Mouse (Mus musculus): Measurements from ENCODE around the gene Fgfr2. TPM values are rescaled to one million over a fixed set of nuclear protein-coding genes. Genes with fewer than 3 reads are reported as not detected.

Fgfr2 gene
- polyA plus RNA-seq, 1 experiment from 2014 or later, result 169 TPM

DNA sequence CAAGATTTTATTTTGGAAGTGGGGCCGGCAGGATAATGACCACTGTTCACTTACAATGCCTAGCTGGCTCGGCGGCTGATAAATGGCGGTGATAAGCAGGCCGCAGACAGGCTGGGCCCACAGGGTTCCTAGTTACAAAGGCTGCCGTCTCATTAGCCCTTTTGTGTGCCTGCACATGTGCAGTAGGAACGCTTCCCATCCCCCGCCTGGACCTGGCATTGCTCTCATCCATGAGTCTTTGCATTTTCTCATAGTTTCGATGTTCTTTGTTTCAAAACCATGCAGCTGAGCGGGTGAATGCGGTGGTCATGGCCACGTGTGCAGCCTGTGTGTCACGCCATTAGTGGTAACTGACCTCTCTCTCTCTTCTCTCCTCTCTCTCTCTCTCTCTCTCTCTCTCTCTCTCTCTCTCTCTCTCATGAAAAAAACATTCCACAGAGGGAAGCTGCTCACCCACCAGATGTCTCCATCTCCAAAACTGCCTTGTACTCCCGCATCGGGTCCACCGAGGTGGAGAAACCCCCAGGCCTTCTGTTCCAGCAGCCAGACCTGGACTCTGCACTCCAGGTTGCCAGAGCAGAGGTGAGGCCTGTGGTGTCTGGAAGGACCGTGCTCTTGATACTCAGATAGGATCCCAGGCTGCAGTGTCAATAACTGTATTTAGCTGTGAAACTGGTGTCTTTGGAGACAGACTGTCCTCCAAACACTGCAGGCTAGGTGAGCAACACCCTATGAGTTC lies 2372.2 kb downstream of the Fgfr2 start:
- Histone ChIP-seq H3K36me3 (ENCODE audit: control insufficient read depth, insufficient read depth, low read length) (peaks cover 19% of the 10 kb centered on the region), H3K4me2 (replicated peaks; ENCODE audit: low read depth, low read length) (no peak overlapping the region), H3K4me3 (ENCODE audit: low read depth, low read length) (no peak overlapping the region), H3K9me3 (ENCODE audit: control insufficient read depth, low read depth, low read length) (no peaks in the 10 kb centered on the region), H3K9ac (replicated peaks; ENCODE audit: low read depth, low read length) (no peak overlapping the region), H3K27ac (ENCODE audit: low read length) (no peak overlapping the region; the same call in 1 of the 2 replicates), H3K4me1 (ENCODE audit: control insufficient read depth, insufficient read depth, low read length) (no peaks in the 10 kb centered on the region), H3K27me3 (ENCODE audit: control insufficient read depth, insufficient read depth, low read length) (no peaks in the 10 kb centered on the region)
- ATAC-seq (ENCODE audit: insufficient number of reproducible peaks, insufficient read depth, low FRiP score, low read depth), result no peak
- WGBS, result 50% methylated on average over 17 of the region's 17 CpGs

GRCm38 (mm10) chr7:130749165-130749564 lies 2374.0 kb downstream of the Fgfr2 start:
- H3K4me2 ChIP-seq (replicated peaks; ENCODE audit: low read depth, low read length), result no peak overlapping the region
- 95% methylated on average over 4 of the region's 4 CpGs for WGBS
- H3K4me3 ChIP-seq (ENCODE audit: low read depth, low read length), result no peak overlapping the region
- no peaks in the 10 kb centered on the region for H3K27me3 ChIP-seq (ENCODE audit: control insufficient read depth, insufficient read depth, low read length)
- H3K4me1 ChIP-seq (ENCODE audit: control insufficient read depth, insufficient read depth, low read length), result no peaks in the 10 kb centered on the region
- no peak overlapping the region for H3K9ac ChIP-seq (replicated peaks; ENCODE audit: low read depth, low read length)
- ATAC-seq (ENCODE audit: insufficient number of reproducible peaks, insufficient read depth, low FRiP score, low read depth), result no peak
- H3K36me3 ChIP-seq (ENCODE audit: control insufficient read depth, insufficient read depth, low read length), result peaks cover 24% of the 10 kb centered on the region
- no peak overlapping the region for H3K27ac ChIP-seq (ENCODE audit: low read length)
- H3K9me3 ChIP-seq (ENCODE audit: control insufficient read depth, low read depth, low read length), result no peaks in the 10 kb centered on the region

DNA sequence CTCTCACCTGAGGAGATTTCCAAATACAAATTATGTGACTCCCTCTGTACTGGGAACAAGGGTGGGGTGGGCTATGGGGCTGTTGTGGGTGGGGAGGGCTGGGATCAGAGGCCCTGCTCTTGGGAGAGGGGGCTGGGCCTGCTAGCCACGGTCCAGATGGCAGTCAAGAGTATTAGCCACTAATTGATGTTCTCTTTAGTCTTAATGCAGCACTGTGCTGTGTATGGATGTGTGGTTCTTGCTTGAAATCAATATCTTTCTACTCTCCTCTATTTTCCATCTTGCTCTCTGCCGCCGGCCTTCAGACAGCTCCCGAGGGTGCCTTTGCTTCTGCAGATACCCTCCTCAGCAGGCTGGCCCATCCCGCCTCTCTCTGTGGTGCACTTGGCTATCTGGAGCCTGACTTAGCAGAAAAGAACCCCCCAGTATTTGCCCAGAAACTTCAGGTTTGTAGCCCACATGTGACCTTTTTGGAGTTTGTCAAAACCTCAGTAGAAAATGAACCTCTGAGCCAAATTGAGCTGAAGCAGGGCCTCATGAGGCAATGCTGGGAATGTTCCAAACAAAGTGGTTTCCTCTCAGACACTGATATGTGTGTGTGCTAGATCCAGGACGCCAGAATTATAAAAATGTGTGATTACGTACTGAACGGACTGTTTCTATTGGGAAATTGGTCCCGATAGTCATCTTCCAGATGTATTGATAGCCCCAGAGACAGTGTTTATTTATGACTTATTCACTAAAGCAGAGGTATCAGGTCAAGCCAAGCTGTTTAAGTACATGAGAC lies 2379.7 kb downstream of the Fgfr2 start:
- ATAC-seq (ENCODE audit: insufficient number of reproducible peaks, insufficient read depth, low FRiP score, low read depth), result no peak
- Histone ChIP-seq H3K9ac (replicated peaks; ENCODE audit: low read depth, low read length) (no peak overlapping the region), H3K27ac (ENCODE audit: low read length) (no peak overlapping the region), H3K4me1 (ENCODE audit: control insufficient read depth, insufficient read depth, low read length) (no peaks in the 10 kb centered on the region), H3K4me2 (replicated peaks; ENCODE audit: low read depth, low read length) (no peak overlapping the region), H3K36me3 (ENCODE audit: control insufficient read depth, insufficient read depth, low read length) (peaks cover 35% of the 10 kb centered on the region; the same call in 1 of the 2 replicates), H3K9me3 (ENCODE audit: control insufficient read depth, low read depth, low read length) (no peaks in the 10 kb centered on the region), H3K4me3 (ENCODE audit: low read depth, low read length) (no peak overlapping the region), H3K27me3 (ENCODE audit: control insufficient read depth, insufficient read depth, low read length) (no peaks in the 10 kb centered on the region)
- 80% methylated on average over 9 of the region's 9 CpGs for WGBS

DNA sequence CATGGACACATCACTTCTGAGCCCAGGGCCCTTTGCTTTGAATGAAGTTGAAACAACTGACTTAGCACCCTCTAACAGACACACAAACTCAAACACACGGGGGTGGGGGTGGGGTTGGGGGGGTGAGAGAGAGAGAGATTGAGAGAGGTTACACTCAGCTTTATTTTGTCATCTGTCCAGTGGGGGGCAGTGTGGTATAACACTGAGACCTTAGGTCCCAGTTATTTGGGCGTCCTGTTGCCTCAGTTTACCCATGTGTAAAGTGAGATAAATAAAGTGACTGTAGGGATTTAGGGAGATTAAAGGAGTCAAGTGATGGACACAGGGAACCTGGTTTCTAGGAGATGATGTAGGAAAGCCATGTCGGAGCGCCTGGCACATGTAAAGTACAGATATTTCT lies 2382.1 kb downstream of the Fgfr2 start:
- no peaks in the 10 kb centered on the region for H3K27me3 ChIP-seq (ENCODE audit: control insufficient read depth, insufficient read depth, low read length)
- no peaks in the 10 kb centered on the region for H3K4me1 ChIP-seq (ENCODE audit: control insufficient read depth, insufficient read depth, low read length)
- no peak for ATAC-seq (ENCODE audit: insufficient number of reproducible peaks, insufficient read depth, low FRiP score, low read depth)
- WGBS, result 82% methylated on average over 4 of the region's 4 CpGs
- peaks cover 32% of the 10 kb centered on the region; the same call in 1 of the 2 replicates for H3K36me3 ChIP-seq (ENCODE audit: control insufficient read depth, insufficient read depth, low read length)
- H3K9me3 ChIP-seq (ENCODE audit: control insufficient read depth, low read depth, low read length), result no peaks in the 10 kb centered on the region
- no peak overlapping the region for H3K4me3 ChIP-seq (ENCODE audit: low read depth, low read length)
- no peak overlapping the region for H3K27ac ChIP-seq (ENCODE audit: low read length)
- H3K4me2 ChIP-seq (replicated peaks; ENCODE audit: low read depth, low read length), result no peak overlapping the region
- H3K9ac ChIP-seq (replicated peaks; ENCODE audit: low read depth, low read length), result no peak overlapping the region

DNA sequence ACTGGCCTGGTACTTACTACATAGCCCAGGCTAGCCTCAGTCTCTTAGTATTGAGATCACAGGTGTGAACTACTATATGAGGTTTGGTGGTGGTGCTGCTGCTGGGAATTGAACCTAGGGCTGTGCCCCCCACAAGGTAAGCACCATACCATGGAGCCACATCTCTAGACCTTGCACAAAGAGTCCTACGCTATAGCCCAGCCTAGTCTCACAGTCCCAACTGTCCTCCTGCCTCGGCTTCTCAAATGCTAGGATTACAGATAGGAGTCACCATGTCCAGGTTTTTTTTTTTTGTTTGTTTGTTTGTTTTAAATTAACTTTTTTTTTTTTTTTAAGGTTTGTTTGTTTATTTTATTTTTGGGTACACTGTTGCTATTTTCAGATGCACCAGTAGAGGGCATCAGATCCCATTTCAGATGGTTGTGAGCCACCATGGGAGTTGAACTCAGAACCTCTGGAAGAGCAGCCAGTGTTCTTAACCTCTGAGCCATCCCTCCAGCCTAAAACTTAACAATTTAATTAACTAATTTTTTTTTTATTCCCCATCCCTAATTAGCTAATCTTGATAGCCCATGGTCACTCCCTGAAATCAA lies 2388.9 kb downstream of the Fgfr2 start:
- no peak overlapping the region for H3K27ac ChIP-seq (ENCODE audit: low read length)
- H3K4me2 ChIP-seq (replicated peaks; ENCODE audit: low read depth, low read length), result no peak overlapping the region
- no peak overlapping the region for H3K9ac ChIP-seq (replicated peaks; ENCODE audit: low read depth, low read length)
- no peaks in the 10 kb centered on the region for H3K27me3 ChIP-seq (ENCODE audit: control insufficient read depth, insufficient read depth, low read length)
- no peak for ATAC-seq (ENCODE audit: insufficient number of reproducible peaks, insufficient read depth, low FRiP score, low read depth)
- H3K4me3 ChIP-seq (ENCODE audit: low read depth, low read length), result no peak overlapping the region
- peaks cover 21% of the 10 kb centered on the region for H3K36me3 ChIP-seq (ENCODE audit: control insufficient read depth, insufficient read depth, low read length)
- WGBS, result 92% methylated on average over 2 of the region's 2 CpGs
- H3K9me3 ChIP-seq (ENCODE audit: control insufficient read depth, low read depth, low read length), result no peaks in the 10 kb centered on the region
- H3K4me1 ChIP-seq (ENCODE audit: control insufficient read depth, insufficient read depth, low read length), result no peaks in the 10 kb centered on the region

GRCm38 (mm10) chr7:130733423-130733822 lies 2389.7 kb downstream of the Fgfr2 start:
- ATAC-seq (ENCODE audit: insufficient number of reproducible peaks, insufficient read depth, low FRiP score, low read depth), result no peak
- Histone ChIP-seq H3K4me1 (ENCODE audit: control insufficient read depth, insufficient read depth, low read length) (no peaks in the 10 kb centered on the region), H3K9me3 (ENCODE audit: control insufficient read depth, low read depth, low read length) (no peaks in the 10 kb centered on the region), H3K9ac (replicated peaks; ENCODE audit: low read depth, low read length) (no peak overlapping the region), H3K4me2 (replicated peaks; ENCODE audit: low read depth, low read length) (no peak overlapping the region), H3K4me3 (ENCODE audit: low read depth, low read length) (no peak overlapping the region), H3K27me3 (ENCODE audit: control insufficient read depth, insufficient read depth, low read length) (no peaks in the 10 kb centered on the region), H3K27ac (ENCODE audit: low read length) (no peak overlapping the region), H3K36me3 (ENCODE audit: control insufficient read depth, insufficient read depth, low read length) (peaks cover 27% of the 10 kb centered on the region)
- WGBS, result 91% methylated on average over 8 of the region's 8 CpGs

DNA sequence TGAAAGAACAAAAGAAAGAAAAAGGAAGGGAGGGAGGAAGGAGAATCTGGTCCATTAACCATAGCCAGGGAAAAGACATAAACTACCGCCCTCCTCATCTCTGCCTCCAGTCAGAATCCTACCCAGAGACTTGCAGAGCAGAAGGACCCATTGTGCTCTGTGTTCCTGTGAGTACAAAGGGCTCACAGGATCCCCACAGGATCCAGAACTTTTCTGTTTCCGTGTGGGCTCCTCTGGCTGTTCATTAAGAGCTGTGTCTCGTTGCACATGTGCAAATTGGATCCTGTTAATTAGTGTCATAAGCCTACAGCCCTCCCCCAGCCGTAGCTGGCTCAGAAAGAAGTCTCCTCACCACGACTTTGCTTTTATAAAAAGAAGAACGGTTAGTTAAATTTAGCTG lies 2390.2 kb downstream of the Fgfr2 start:
- no peak overlapping the region for H3K4me2 ChIP-seq (replicated peaks; ENCODE audit: low read depth, low read length)
- H3K9ac ChIP-seq (replicated peaks; ENCODE audit: low read depth, low read length), result no peak overlapping the region
- H3K27me3 ChIP-seq (ENCODE audit: control insufficient read depth, insufficient read depth, low read length), result no peaks in the 10 kb centered on the region
- WGBS, result 71% methylated on average over 6 of the region's 6 CpGs
- no peak for ATAC-seq (ENCODE audit: insufficient number of reproducible peaks, insufficient read depth, low FRiP score, low read depth)
- H3K27ac ChIP-seq (ENCODE audit: low read length), result no peak overlapping the region
- H3K4me3 ChIP-seq (ENCODE audit: low read depth, low read length), result no peak overlapping the region
- no peaks in the 10 kb centered on the region for H3K9me3 ChIP-seq (ENCODE audit: control insufficient read depth, low read depth, low read length)
- H3K36me3 ChIP-seq (ENCODE audit: control insufficient read depth, insufficient read depth, low read length), result peaks cover 29% of the 10 kb centered on the region
- H3K4me1 ChIP-seq (ENCODE audit: control insufficient read depth, insufficient read depth, low read length), result no peaks in the 10 kb centered on the region

DNA sequence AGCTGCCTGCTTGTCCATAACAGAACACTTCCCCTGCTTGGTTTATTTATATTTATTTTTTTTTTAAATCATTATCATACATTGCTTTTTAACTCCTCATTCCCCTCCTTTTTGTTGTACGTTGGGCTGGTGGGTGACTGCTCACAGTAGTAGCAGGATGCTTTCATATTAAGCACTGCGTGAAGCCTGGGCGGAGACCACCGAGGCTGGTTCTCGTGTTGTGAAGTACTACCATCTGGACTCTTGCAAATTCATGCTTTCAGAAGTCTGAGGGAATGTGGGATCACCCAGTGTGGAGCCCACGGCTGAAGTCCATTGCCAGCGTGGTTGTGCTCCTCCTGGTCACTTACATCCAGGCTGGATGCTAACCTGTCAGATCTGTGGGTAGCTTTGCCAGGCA lies 2391.4 kb downstream of the Fgfr2 start:
- Histone ChIP-seq H3K4me3 (ENCODE audit: low read depth, low read length) (no peak overlapping the region), H3K4me2 (replicated peaks; ENCODE audit: low read depth, low read length) (no peak overlapping the region), H3K9ac (replicated peaks; ENCODE audit: low read depth, low read length) (no peak overlapping the region), H3K9me3 (ENCODE audit: control insufficient read depth, low read depth, low read length) (no peaks in the 10 kb centered on the region), H3K4me1 (ENCODE audit: control insufficient read depth, insufficient read depth, low read length) (peaks cover 6% of the 10 kb centered on the region; the same call in 1 of the 2 replicates), H3K27ac (ENCODE audit: low read length) (no peak overlapping the region), H3K36me3 (ENCODE audit: control insufficient read depth, insufficient read depth, low read length) (peaks cover 29% of the 10 kb centered on the region), H3K27me3 (ENCODE audit: control insufficient read depth, insufficient read depth, low read length) (no peaks in the 10 kb centered on the region)
- ATAC-seq (ENCODE audit: insufficient number of reproducible peaks, insufficient read depth, low FRiP score, low read depth), result no peak
- WGBS, result 81% methylated on average over 7 of the region's 7 CpGs

All from stomach, embryonic 14.5 days (tissue).